Mouse (Mus musculus) layer of hippocampus, adult 2 months (tissue): Measurements from ENCODE around the gene Stk10. TPM values are rescaled to one million over a fixed set of nuclear protein-coding genes. Genes with fewer than 3 reads are reported as not detected.
A peak's percentile ranks its signal among the peaks of the same experiment; 100 is the strongest.

Source experiments
- DNase-seq, 2 experiments: peaks; one replicate each; pipeline ENCODE4 v3.0.0; 2022; ENCODE audit warnings: low spot score in 2 of 2
- H3K27ac ChIP-seq: fragments of 200-600 bp; 2 replicates; pipeline ENCODE4 v1.8.1; 2022
- H3K4me3 ChIP-seq: fragments of 200-600 bp; 2 replicates; pipeline ENCODE4 v1.8.1; 2022; ENCODE audit warnings: mild to moderate bottlenecking
- CTCF ChIP-seq: fragments of 200-600 bp; conservative IDR thresholded peaks from 2 replicates; pipeline ENCODE4 v1.8.1; 2022; ENCODE audit warnings: antibody characterized with exemption, mild to moderate bottlenecking, moderate library complexity
- total RNA-seq, 2 experiments: library from RNA; stranded (reverse); gene quantifications; 2 replicates each; pipeline ENCODE4 v1.2.3; 2021

Stk10 gene
- total RNA-seq, 2 experiments from 2014 or later: 7.3 to 9.0 TPM

DNA sequence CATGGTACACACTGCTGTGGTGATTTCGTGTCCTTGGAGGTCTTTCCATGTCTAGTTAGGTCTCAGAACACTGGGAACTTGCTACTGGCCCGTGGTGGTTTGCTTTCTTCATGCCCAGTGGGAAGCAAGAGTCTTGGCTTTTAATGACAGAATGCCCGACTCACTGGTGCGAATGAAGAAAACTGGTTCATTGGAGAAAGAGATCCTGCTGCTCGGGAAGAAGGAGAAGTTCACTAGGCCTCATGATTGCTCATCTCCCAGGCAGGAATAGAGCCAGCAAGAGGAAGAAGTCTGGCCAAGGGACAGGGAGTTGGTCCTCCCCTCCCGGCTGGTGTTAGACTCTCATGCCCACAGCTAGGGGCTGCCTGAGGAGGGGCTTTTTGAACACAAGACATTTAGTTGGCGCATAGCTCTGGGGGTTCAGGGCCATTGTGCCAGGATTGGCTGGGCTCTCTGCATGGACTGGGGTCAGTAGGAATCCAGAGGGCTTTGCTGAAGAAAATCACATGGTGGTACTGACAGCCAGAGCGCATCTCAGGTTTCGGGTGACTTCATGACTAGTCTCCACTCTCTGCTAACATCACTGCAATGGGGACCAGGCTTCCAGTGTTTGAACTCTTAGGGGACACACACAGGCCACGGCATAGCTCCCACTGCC lies 23.4 kb downstream of the Stk10 start:
- TF ChIP-seq CTCF: no peak
- H3K4me3 ChIP-seq: no peak overlapping the region
- H3K27ac ChIP-seq: no peak overlapping the region
- DNase-seq: no peak

DNA sequence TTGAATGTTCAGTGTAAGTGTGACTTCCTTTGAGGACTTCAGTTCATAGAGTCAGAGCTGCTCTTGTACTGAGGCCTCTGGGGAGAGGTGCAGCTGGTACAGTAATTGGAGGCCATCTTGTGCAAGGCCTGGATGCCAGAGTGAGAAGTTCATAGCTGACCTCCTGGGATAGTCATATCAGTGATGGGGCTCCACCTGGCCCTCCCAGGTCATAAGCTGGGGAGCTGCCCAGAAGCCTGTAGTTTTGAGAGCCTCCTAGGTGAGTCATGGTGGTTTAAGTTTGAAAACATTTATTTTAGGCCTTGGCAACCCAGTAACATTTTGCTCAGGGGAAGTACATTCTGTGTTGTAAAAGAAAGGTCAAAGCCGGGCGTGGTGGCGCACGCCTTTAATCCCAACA lies 24.9 kb downstream of the Stk10 start:
- DNase-seq: no peak
- Histone ChIP-seq H3K4me3 (no peak overlapping the region), H3K27ac (no peak overlapping the region)
- TF ChIP-seq CTCF: no peak

DNA sequence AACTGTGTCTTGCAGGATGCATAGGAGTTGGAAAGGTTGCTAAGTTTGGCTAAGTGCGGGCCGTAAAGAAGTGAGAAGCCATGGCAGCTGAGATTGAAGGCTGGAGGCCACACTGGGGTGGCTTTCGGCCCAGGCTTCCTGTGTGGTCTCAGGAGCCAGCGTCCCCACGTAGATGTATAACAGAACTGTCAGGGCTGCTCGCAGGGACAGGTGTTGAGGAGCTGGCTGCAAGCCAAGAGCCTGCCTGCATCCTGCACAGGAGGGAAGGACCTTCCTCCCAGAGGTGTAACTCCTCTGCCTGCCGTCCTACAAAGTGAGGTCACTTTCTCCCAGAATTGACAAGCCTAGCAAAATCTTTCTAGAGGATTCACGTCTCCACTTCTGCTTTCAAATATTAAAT lies 25.6 kb downstream of the Stk10 start:
- no peak for DNase-seq
- TF ChIP-seq CTCF: no peak
- no peak overlapping the region for H3K27ac ChIP-seq
- no peak overlapping the region for H3K4me3 ChIP-seq

DNA sequence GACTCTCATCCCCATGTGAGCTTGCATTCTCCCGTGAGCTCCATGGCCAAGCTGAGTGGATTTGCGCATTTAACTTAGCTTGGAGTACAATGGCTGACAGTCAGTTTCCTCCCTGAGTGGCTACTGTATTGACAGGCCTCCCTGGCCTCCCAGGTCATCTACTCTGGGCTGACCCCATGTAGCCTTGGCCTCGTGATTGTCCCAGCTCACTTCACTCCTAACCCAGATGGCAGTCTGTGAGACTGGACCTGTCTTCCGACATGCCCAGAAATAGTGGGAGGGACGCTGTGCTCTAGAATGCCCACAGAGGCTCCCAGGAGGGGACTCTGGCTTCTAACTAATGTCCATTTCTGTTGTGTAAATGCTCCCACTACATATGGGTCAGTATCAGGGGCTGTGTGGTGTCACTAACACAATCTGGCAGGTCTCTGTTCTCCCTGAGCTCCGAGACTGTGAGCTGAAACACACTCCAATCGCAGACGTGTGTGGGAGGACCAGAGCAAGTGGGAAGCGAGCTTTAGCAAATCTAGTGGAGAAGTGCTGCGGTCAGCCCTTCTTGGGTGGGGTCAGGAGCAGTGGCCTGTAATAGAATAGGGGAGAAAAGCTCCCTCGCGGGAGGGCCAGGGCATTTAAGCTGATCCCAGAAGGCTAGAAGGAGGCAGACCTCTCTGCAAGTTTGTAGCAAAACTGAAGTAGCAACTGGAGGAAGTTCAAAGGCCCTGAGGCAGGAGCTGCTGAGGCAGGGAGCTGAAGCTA lies 27.1 kb downstream of the Stk10 start:
- Histone ChIP-seq H3K27ac (no peak overlapping the region), H3K4me3 (no peak overlapping the region)
- TF ChIP-seq CTCF: no peak
- no peak for DNase-seq

DNA sequence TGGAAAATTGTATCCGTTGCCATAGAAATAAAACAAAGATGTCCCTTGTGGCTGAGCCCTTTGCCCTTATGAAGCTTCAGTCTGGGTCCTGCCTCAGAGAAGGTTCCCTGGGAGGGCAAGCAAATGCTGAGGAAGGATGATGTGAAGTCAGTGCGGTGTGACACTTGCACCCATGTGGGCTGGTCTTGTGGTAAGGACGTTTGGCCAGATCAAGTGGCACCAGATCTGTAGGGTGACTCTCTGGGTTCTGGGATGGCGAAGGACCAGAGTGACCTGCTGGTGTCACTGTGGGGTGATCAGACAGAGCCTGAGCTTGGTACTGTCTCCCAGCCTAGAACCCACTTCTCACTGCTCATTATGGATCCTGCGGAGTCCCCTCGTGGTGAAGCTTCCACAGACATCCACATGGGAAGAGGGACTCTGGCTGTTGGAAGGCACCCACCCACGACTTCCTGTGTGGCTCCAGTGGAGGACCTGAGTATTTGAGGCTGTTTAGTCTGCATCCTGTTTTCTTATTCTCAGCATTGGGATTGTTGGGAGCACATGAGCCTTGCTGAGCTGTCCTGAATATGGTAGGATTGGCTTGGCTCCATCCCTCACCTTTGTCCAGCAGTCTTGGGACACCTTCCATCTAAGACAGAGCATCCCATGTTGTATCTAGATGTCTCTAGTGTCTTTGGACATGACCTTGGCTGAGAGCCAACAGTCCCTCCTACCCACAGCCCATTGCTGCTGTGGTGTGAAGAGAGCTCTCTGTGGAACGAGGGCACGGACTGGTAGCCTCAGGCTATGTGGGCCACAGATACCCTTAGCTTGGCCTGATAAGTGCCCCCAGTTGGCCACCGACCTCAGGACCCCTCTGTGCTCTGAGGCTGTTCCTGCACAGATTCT lies 28.6 kb downstream of the Stk10 start:
- Histone ChIP-seq H3K4me3 (no peak overlapping the region), H3K27ac (no peak overlapping the region)
- TF ChIP-seq CTCF: no peak
- DNase-seq: no peak

DNA sequence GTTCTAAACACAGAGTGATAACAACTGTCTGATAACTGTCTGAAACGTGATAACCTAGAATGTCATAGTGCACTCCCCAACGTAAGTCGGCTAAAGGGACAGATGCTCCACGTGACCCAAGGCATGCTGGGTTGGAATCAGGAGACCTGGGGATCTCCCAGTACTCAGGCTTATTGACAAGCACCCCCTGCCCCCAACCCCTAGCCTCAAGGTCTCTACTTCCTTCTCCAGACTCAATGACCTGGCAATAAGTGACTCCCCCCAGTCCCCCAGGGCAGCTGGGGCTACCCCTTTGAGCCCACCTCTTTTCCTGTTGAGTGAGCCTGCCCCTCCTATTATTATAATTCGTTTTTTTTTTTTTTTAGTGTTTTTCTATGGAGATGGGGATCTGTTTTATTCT lies 29.6 kb downstream of the Stk10 start:
- DNase-seq: no peak
- no peak overlapping the region for H3K27ac ChIP-seq
- TF ChIP-seq CTCF: no peak
- H3K4me3 ChIP-seq: no peak overlapping the region

DNA sequence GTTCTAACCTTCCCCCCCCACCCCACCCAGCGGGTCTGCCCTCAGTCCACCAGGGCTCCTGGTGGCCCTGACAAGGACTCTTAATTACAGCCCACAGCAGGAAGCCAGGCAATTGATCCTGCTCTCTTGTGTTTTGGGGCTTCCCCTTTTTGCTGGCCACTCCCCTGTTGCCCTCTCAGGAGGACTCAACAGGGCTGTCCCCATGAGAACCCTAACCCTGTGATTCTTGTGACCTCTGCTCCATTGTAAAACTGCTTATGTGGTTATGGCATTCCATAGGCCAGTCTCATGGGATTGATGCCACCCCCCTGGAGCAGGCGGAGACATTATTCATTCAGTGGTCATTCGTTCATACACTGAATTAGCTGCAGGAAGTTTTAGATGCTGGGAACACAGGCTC lies 30.6 kb downstream of the Stk10 start:
- Histone ChIP-seq H3K4me3 (no peak overlapping the region), H3K27ac (no peak overlapping the region)
- no peak for DNase-seq
- no peak for TF ChIP-seq CTCF

DNA sequence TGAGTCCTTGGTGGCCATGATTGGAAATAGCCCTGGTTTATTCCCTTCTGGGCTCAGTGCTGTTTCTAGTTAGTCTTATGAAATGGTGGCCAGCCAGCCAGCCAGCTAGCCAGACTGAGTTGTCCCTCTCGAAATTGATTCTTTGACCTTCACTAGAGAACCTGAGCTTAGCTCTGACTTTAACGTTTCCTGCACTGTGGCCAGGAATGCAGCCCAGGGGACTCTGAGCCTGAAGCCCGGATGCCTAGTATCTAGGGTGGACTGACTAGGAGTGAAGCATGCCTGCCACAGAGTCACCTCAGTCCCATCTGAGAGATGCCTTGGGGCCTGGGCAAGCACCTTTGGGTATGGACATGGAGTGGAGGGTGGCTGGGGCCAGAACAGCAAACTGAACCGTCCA lies 31.5 kb downstream of the Stk10 start:
- peak overlapping the region; percentile 46; the same call in 1 of the 2 replicates for H3K27ac ChIP-seq
- no peak for DNase-seq
- no peak for TF ChIP-seq CTCF
- no peak overlapping the region for H3K4me3 ChIP-seq

DNA sequence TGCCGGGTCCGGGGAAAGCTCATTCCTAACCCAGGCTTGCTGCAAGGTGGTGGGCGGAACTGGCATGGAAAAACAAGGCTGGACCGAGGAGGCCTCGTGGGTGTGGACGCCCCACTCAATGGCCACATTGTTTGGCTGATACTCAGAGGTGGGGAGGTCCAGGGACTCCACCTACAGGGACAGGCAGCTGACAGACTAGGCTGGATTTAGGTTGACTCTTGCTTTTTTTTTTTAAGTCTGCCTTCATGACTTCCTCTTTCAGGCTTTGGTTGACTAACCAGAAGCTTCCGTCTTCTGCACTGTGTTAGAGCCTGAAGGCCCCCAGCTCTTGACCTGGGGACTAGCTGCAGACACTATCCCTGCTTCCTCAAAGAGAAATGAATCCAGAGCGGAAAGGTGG lies 32.0 kb downstream of the Stk10 start:
- DNase-seq: no peak
- H3K4me3 ChIP-seq: no peak overlapping the region
- TF ChIP-seq CTCF: no peak
- H3K27ac ChIP-seq: peak overlapping the region; percentile 46; the same call in 1 of the 2 replicates

DNA sequence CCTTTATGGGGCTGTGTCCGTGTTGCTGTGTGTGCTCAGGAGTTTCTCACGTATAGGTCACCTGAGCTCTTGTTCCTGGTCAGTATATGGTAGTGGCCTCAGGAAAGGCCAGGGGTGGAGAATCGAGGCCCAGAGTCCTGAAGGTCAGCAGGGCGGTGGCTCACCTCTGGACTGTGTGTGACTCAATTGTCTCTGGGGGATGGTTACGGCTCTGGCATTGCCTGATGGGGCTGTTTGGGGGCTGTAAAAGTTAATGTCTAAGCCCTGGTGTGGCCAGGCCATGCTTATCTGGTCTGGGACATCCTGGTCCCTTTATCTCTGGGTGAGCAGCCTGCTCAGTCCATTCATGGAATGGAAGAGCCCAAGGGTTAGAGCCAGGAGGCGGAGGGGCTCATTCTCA lies 33.1 kb downstream of the Stk10 start:
- H3K27ac ChIP-seq: no peak overlapping the region; the same call in 1 of the 2 replicates
- no peak for TF ChIP-seq CTCF

DNA sequence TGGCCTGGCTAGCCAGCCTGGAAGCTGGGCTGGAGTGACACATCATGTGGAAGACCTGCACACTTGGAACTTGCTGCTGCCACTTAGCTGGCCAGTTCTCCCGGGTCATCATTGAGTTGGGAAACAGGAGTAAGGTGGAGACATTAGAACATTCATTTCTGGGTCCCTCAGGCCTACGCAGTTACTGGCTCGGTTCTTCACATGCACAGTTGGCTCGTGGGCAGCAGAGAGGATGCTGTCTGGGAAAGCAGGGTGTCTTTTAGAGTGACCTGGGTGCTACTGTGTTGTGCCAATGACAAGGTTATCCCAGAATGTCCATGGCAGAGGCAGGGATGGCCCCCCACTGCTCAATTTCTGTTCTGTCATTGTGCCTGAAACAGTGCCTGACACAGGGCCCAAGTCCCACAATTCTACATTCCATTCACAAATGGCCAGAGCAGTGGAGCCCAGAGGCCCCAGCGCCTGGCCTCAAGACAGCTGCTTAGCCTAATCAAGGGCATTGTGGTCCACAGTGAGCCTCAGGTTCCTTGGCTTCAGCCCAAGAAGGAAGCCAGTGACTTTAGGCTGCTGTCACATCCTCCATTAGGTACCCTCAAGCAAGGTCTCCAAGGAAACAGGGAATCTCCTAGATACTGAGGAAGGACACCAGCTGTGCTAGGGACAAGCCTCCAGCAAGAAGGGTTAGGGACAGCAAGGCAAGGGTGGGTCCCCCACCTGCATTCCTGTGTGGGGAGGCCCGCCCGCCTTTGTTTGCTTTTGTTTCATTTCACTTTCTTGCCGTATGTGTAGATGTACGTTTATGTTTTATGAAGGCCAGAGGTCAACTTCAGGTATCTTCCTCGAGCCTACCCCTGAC lies 34.1 kb downstream of the Stk10 start:
- no peak overlapping the region for H3K4me3 ChIP-seq
- H3K27ac ChIP-seq: peak overlapping the region; percentile 68
- no peak for TF ChIP-seq CTCF
- DNase-seq: peak in 1 of 2 experiments; percentile 37

More for the DNA sequence above, 33.1 kb downstream of the Stk10 start:
- H3K4me3 ChIP-seq: no peak overlapping the region
- DNase-seq: no peak

DNA sequence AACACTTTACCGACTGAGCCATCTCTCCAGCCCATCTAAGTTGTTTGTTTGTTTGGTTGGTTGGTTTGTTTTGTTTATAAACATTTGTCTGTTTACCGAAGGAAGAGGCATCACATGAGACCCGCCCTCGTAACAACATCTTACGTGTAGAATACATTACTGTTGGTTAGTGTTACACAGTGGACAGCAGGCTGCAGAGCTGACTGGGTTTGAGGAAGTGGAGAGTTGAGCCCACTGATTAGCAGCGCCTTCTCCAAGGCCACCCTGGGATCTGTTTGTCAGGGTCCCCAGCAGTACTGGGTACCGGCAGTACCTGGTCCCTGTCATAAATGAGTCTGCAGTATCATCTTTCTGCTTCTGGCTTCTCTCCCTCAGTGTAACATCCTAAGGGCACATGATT lies 35.0 kb downstream of the Stk10 start:
- peak overlapping the region; percentile 68; the same call in 1 of the 2 replicates for H3K27ac ChIP-seq
- DNase-seq: no peak
- no peak for TF ChIP-seq CTCF
- no peak overlapping the region for H3K4me3 ChIP-seq
